Mouse (Mus musculus): ENCODE measurements around the gene Rnft2. TPM values are rescaled to one million over a fixed set of nuclear protein-coding genes. Genes with fewer than 3 reads are reported as not detected.

Rnft2 gene
- total and polyA plus RNA-seq, 2 experiments from 2014 or later: 0.70 to 1.7 TPM

DNA sequence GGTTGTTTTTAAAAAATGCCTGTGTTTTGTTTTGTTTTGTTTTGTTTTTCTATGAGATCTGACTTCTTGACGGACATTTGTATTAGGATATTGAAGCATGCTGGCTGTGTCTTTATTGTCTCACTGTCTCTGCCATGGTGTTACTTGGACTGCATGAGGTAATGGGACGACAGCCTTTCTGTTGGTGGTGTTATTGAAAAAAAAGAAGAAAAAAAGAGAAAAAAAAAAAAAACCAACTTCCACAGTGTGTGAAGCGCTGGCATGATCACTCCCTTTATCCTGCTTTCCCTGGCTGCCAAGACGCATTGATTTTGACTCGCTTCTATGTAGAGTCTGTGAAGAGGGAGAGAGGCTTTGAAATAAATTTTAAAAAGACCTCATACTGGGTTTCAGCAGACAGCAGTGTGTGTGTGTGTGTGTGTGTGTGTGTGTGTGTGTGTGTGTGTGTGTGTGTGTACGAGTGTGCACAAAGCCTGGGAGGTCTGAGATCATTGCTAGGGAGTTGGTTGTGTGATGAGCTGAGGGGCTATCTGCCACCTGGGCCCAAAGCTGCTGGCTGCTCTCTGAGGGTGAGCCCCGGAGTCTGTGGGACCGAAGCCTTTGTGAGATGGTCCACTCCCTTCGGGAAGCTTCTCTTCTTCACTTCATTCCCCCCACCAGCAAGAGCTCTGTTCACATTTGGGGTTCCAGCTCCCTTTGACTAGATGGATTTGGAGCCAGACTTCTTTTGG, 57.8 kb downstream of the Rnft2 start:
- Histone ChIP-seq H3K36me3 (replicated peaks; ENCODE audit: control insufficient read depth, insufficient read depth, low read length) (no peaks in the 10 kb centered on the region), H3K27me3 (ENCODE audit: control insufficient read depth, insufficient read depth, low read length) (peaks cover 27% of the 10 kb centered on the region), H3K27ac (ENCODE audit: low read depth) (no peak overlapping the region), H3K4me1 (ENCODE audit: control insufficient read depth, insufficient read depth) (no peaks in the 10 kb centered on the region), H3K9ac (replicated peaks; ENCODE audit: low read depth, low read length) (no peak overlapping the region), H3K4me3 (ENCODE audit: low read depth, low read length) (no peak overlapping the region), H3K4me2 (ENCODE audit: low read depth, low read length) (no peak overlapping the region), H3K9me3 (replicated peaks; ENCODE audit: control insufficient read depth, low read length) (no peaks in the 10 kb centered on the region)
- no peak for ATAC-seq (ENCODE audit: insufficient read depth, low read depth)
- 79% methylated on average over 9 of the region's 9 CpGs for WGBS
- no peak for TF ChIP-seq CTCF (IDR thresholded peaks at IDR 0.05; ENCODE audit: low read depth)
- no peak for TF ChIP-seq EP300 (IDR thresholded peaks at IDR 0.05; ENCODE audit: low read depth)
- no peak for DNase-seq (ENCODE audit: low spot score)

DNA sequence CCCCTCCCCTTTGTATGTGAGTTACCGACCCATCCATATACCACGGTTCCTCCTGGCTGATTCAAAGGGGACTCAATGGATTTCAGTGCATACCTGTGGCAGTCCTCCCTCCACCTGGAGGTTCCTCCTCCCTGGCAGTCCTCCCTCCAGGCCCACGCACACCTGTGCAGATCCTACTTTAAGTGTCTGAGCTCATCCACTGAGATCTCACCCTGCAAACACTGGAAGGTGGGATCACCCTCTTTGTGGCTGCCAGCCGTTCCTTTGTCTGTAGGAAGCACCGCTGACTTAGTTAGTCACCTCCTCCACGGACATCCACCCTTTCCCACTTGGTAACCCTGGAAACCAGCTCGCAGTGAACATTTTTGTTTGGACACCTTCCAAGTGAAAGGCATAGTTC, 67.3 kb downstream of the Rnft2 start:
- Histone ChIP-seq H3K27ac (ENCODE audit: low read depth) (no peak overlapping the region), H3K9me3 (replicated peaks; ENCODE audit: control insufficient read depth, low read length) (peaks cover 4% of the 10 kb centered on the region; the same call in 1 of the 2 replicates), H3K9ac (replicated peaks; ENCODE audit: low read depth, low read length) (no peak overlapping the region), H3K4me3 (ENCODE audit: low read depth, low read length) (no peak overlapping the region), H3K36me3 (replicated peaks; ENCODE audit: control insufficient read depth, insufficient read depth, low read length) (no peaks in the 10 kb centered on the region), H3K4me2 (ENCODE audit: low read depth, low read length) (no peak overlapping the region), H3K27me3 (ENCODE audit: control insufficient read depth, insufficient read depth, low read length) (peaks cover 38% of the 10 kb centered on the region), H3K4me1 (ENCODE audit: control insufficient read depth, insufficient read depth) (no peaks in the 10 kb centered on the region)
- DNase-seq (ENCODE audit: low spot score): no peak
- ATAC-seq (ENCODE audit: insufficient read depth, low read depth): no peak
- 58% methylated on average over 7 of the region's 7 CpGs for WGBS
- TF ChIP-seq EP300 (IDR thresholded peaks at IDR 0.05; ENCODE audit: low read depth): no peak
- no peak for TF ChIP-seq CTCF (IDR thresholded peaks at IDR 0.05; ENCODE audit: low read depth)

- DNase-seq (ENCODE audit: low spot score): no peak
- Histone ChIP-seq H3K9ac (replicated peaks; ENCODE audit: low read depth, low read length) (no peak overlapping the region), H3K4me2 (ENCODE audit: low read depth, low read length) (no peak overlapping the region), H3K4me1 (ENCODE audit: control insufficient read depth, insufficient read depth) (0 out of 2 replicates have a peak, but pooled peaks cover 4% of the 10 kb centered on the region), H3K27ac (ENCODE audit: low read depth) (no peak overlapping the region), H3K9me3 (replicated peaks; ENCODE audit: control insufficient read depth, low read length) (peaks cover 4% of the 10 kb centered on the region; the same call in 1 of the 2 replicates), H3K4me3 (ENCODE audit: low read depth, low read length) (no peak overlapping the region), H3K36me3 (replicated peaks; ENCODE audit: control insufficient read depth, insufficient read depth, low read length) (no peaks in the 10 kb centered on the region), H3K27me3 (ENCODE audit: control insufficient read depth, insufficient read depth, low read length) (peaks cover 63% of the 10 kb centered on the region)
- ATAC-seq (ENCODE audit: insufficient read depth, low read depth): no peak
- WGBS: 32% methylated on average over 2 of the region's 2 CpGs
- no peak for TF ChIP-seq CTCF (IDR thresholded peaks at IDR 0.05; ENCODE audit: low read depth)
- TF ChIP-seq EP300 (IDR thresholded peaks at IDR 0.05; ENCODE audit: low read depth): no peak
Observed at GRCm38 (mm10) chr5:118175137-118175536, 69.8 kb downstream of the Rnft2 start.

- ATAC-seq (ENCODE audit: insufficient read depth, low read depth): no peak
- 1% methylated on average over 22 of the region's 22 CpGs for WGBS
- no peak overlapping the region for H3K9ac ChIP-seq (replicated peaks; ENCODE audit: low read depth, low read length)
- peaks cover 69% of the 10 kb centered on the region for H3K27me3 ChIP-seq (ENCODE audit: control insufficient read depth, insufficient read depth, low read length)
- peak overlapping the region; percentile 26 for H3K4me2 ChIP-seq (ENCODE audit: low read depth, low read length)
- no peaks in the 10 kb centered on the region for H3K36me3 ChIP-seq (replicated peaks; ENCODE audit: control insufficient read depth, insufficient read depth, low read length)
- DNase-seq (ENCODE audit: low spot score): no peak
- peaks cover 4% of the 10 kb centered on the region; the same call in 1 of the 2 replicates for H3K9me3 ChIP-seq (replicated peaks; ENCODE audit: control insufficient read depth, low read length)
- H3K4me1 ChIP-seq (ENCODE audit: control insufficient read depth, insufficient read depth): 0 out of 2 replicates have a peak, but pooled peaks cover 6% of the 10 kb centered on the region
- peak overlapping the region; percentile 20; the same call in 1 of the 2 replicates for H3K4me3 ChIP-seq (ENCODE audit: low read depth, low read length)
- no peak overlapping the region for H3K27ac ChIP-seq (ENCODE audit: low read depth)
- no peak for TF ChIP-seq CTCF (IDR thresholded peaks at IDR 0.05; ENCODE audit: low read depth)
- TF ChIP-seq EP300 (IDR thresholded peaks at IDR 0.05; ENCODE audit: low read depth): no peak
Observed at GRCm38 (mm10) chr5:118174310-118175009, 70.5 kb downstream of the Rnft2 start.

DNA sequence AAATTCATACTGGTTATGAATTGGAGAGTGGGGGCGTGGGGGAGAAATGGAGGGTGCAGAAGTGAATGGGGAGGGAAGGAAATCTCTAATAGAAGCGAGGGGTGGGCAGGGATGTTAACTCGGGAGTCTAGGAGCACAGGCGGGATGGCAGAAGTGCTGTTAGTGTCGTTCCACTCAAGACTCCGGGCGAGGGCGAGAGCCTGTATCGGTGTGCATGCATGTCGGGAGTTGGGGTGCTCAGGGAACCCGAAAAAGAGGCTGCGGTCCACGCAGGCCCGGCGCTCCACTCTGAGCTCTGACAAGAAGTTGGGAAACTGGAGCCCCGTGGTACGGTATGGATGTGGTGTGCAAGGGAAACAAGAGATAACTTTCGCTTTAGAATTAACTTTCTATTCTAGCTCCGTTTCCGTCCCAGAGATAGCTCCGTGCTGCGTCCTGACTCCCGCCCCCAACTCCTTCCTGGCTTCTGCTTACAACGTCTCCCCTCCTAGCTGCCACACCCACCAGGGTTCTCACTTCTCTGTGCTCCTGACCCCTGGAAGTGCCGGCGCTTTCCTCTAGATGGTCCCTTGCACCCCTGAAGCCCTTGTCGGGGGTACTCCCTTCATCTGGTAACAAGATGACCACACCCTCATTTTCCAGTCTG, 72.7 kb downstream of the Rnft2 start:
- Histone ChIP-seq H3K9me3 (replicated peaks; ENCODE audit: control insufficient read depth, low read length) (peaks cover 4% of the 10 kb centered on the region; the same call in 1 of the 2 replicates), H3K4me2 (ENCODE audit: low read depth, low read length) (peak overlapping the region; percentile 74), H3K36me3 (replicated peaks; ENCODE audit: control insufficient read depth, insufficient read depth, low read length) (no peaks in the 10 kb centered on the region), H3K4me3 (ENCODE audit: low read depth, low read length) (peak overlapping the region; percentile 50), H3K27ac (ENCODE audit: low read depth) (no peak overlapping the region), H3K9ac (replicated peaks; ENCODE audit: low read depth, low read length) (no peak overlapping the region; the same call in 1 of the 2 replicates), H3K27me3 (ENCODE audit: control insufficient read depth, insufficient read depth, low read length) (peaks cover 83% of the 10 kb centered on the region), H3K4me1 (ENCODE audit: control insufficient read depth, insufficient read depth) (0 out of 2 replicates have a peak, but pooled peaks cover 9% of the 10 kb centered on the region)
- ATAC-seq (ENCODE audit: insufficient read depth, low read depth) (no peak), DNase-seq (ENCODE audit: low spot score) (no peak)
- TF ChIP-seq CTCF (IDR thresholded peaks at IDR 0.05; ENCODE audit: low read depth): no peak
- TF ChIP-seq EP300 (IDR thresholded peaks at IDR 0.05; ENCODE audit: low read depth): no peak
- under 1% methylated on average over 27 of the region's 27 CpGs for WGBS
